Mouse (Mus musculus): Measurements from ENCODE around the gene Pigf.
A peak's percentile ranks its signal among the peaks of the same experiment; 100 is the strongest.

DNA sequence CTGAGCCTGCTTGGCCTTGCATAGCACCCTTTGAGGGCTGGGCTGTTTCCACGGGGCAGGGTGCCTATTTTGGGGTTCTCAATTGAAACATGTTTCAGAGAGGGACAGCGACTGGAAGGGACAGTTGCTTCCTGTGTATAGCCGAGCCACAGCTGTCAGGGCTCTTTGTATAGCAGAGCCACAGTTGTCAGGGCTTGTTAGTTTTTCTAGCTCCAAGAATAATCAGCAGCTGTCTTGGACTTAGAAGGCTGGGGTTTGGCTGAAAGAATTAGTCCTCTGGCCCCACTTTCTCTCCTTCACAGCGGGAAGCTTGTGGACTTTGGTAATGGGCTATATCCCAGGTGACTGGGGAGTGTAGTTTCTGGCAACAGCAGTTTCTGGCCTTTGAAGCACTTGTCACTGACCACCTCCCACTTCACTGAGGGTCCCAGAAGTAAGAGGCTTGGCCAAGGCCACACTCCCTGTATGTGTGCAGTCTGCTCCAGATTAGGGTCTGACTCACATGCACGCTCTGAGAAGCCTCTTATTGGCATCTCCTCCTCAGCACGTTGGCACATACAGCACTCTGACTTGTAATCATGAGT is 36.5 kb downstream of the Pigf start:
- no peak for TF ChIP-seq POLR2A (IDR thresholded peaks at IDR 0.05; ENCODE audit: insufficient read length, low read depth)
- peak in 2 of 3 experiments; percentile 87 to 100 for TF ChIP-seq MYOG (IDR thresholded peaks at IDR 0.05; ENCODE audit: control insufficient read depth in 1 of 3, insufficient read depth in 1 of 3, insufficient read length in 2 of 3, low read depth in 2 of 3)
- no peak for TF ChIP-seq CEBPB (IDR thresholded peaks at IDR 0.05; ENCODE audit: insufficient read depth, poor library complexity, severe bottlenecking)
- peak; percentile 47 for TF ChIP-seq POLR2AphosphoS2 (IDR thresholded peaks at IDR 0.05; ENCODE audit: insufficient read length, low read depth)
- no peak for TF ChIP-seq USF1 (IDR thresholded peaks at IDR 0.05; ENCODE audit: low read depth)

All from myocyte (in vitro differentiated cells).